Mouse (Mus musculus): ENCODE measurements around the gene Gpr153.

- TF ChIP-seq MAX (IDR thresholded peaks at IDR 0.05; ENCODE audit: low read length) (no peak), CTCF (conservative IDR thresholded peaks at IDR 0.05 in 1 of 2, IDR thresholded peaks at IDR 0.05 in 1 of 2; ENCODE audit: low read depth in 2 of 2, low read length in 2 of 2) (no peak), EP300 (IDR thresholded peaks at IDR 0.05; ENCODE audit: low read length) (no peak), ZNF384 (IDR thresholded peaks at IDR 0.05; ENCODE audit: low read depth, low read length) (peak; percentile 78; the same call in 1 of the 2 replicates), ELF1 (IDR thresholded peaks at IDR 0.05; ENCODE audit: low read depth, low read length) (no peak), MYC (IDR thresholded peaks at IDR 0.05; ENCODE audit: low read depth, low read length) (no peak), MAFK (IDR thresholded peaks at IDR 0.05; ENCODE audit: insufficient replicate concordance, low read length) (no peak), CHD1 (IDR thresholded peaks at IDR 0.05; ENCODE audit: low read depth, low read length) (no peak), POLR2A (IDR thresholded peaks at IDR 0.05; ENCODE audit: low read depth, low read length) (no peak), ZMIZ1 (IDR thresholded peaks at IDR 0.05; ENCODE audit: low read depth, low read length) (no peak), TBP (conservative IDR thresholded peaks at IDR 0.05; ENCODE audit: low read depth, low read length) (no peak), MEF2A (IDR thresholded peaks at IDR 0.05; ENCODE audit: borderline replicate concordance, low read depth, low read length) (no peak), SIN3A (IDR thresholded peaks at IDR 0.05; ENCODE audit: low read length) (no peak)
Measured at GRCm38 (mm10) chr4:152324641-152325562, 50.9 kb downstream of the Gpr153 start.

Measured in CH12.LX (cell line).